Mouse (Mus musculus): ENCODE results near the gene Tut1.

Tut1 gene

DNA sequence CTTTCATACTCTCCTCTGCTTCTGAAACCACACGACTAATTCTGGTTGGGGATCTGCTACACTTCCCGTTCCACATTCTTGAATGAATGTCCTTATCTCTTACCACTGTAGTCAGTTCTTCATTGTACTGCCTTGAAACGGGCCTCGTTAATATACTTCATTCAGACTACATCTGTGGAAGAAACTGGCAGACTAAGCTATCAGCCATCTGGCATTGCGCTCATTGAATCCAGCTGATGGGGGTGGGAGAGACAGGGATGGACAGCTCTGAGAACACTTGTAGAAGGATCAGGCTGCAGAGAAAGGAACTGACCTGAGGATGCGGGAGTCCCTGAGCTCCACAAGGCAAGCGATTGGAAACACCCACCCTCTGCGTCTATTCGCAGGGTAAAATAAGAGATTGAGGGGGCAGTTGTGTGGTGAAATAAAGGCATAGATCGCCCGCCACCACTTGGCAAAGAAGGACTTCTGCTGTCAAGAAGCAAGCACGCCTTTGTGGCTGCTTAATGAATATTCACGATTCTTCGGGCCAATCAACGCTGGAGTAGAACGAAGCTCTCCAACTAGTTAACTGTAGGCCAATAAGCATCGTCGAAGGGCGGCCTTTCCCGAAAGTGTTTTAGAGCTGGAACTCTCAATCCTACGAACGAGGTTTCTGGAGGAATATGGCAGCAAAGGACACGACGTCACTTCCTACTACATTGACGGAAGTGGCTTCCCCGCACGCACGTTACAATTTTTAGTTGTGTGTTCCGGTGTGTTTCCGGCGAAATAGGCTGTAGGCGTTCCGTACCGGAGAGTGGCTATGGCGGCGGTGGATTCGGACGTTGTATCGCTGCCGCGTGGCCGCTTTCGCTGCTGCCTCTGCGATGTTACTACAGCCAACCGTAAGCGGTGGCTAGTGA lies at the start of gene Tut1:
Tut1 (plus strand) TSS at position 713 of the 905 bp plus-strand sequence.
- peak; percentile 62 for DNase-seq (ENCODE audit: low spot score)

- DNase-seq (ENCODE audit: low spot score) = no peak
Measured at GRCm38 (mm10) chr19:8908531-8908930, 45.1 kb upstream of the Tut1 start.

GRCm38 (mm10) chr19:8911810-8912209 lies 41.8 kb upstream of the Tut1 start:
- DNase-seq (ENCODE audit: low spot score) = no peak

- no peak for DNase-seq (ENCODE audit: low spot score)
Measured at GRCm38 (mm10) chr19:8914212-8914611, 39.4 kb upstream of the Tut1 start.

- DNase-seq (ENCODE audit: low spot score) = no peak
Measured at GRCm38 (mm10) chr19:8919000-8919399, 34.6 kb upstream of the Tut1 start.

DNA sequence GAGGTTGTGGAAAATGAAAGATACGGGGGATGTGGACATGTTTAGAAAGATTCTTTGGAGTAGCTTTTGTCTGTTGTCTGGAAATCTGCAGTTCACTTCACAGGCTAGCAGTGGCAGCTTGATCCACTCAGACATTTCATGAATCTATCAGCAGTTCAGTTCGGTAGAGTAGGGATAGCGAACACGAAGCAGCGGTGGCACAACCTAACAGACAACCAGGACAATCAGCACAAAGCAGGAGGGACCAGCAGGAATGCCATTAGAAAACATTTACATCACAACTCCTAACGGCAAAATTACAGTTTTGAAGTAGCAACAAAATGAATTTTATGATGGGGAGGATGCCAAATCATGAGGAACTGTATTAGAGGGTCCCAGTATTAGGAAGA lies 34.0 kb upstream of the Tut1 start:
- no peak for DNase-seq (ENCODE audit: low spot score)

- DNase-seq (ENCODE audit: low spot score) = peak; percentile 82
Measured at GRCm38 (mm10) chr19:8920073-8920736, 33.4 kb upstream of the Tut1 start, which contains the start of gene B3gat3. Gene B3gat3, plus strand, starts transcription at chr19:8920374.

GRCm38 (mm10) chr19:8920836-8921291 lies 32.8 kb upstream of the Tut1 start:
- no peak for DNase-seq (ENCODE audit: low spot score)

DNA sequence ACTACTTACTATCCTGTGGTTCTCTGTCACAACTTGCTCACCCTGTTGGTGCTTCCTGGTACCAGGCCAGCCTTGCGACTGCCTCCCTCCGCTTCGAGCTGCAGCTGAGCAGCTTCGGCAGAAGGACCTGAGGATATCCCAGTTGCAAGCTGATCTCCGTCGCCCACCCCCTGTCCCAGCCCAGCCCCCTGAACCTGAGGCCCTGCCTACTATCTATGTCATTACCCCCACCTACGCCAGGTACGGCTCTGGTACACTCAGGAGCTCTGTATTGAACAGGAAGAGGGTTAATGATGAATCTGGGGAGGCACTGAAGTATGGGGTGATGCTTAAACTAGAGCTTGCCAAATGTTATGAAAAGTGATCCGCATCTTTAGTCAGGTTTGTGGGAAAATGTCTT lies 31.9 kb upstream of the Tut1 start:
- DNase-seq (ENCODE audit: low spot score) = no peak

- DNase-seq (ENCODE audit: low spot score) = no peak
Measured at GRCm38 (mm10) chr19:8926766-8927165, 26.9 kb upstream of the Tut1 start.

DNA sequence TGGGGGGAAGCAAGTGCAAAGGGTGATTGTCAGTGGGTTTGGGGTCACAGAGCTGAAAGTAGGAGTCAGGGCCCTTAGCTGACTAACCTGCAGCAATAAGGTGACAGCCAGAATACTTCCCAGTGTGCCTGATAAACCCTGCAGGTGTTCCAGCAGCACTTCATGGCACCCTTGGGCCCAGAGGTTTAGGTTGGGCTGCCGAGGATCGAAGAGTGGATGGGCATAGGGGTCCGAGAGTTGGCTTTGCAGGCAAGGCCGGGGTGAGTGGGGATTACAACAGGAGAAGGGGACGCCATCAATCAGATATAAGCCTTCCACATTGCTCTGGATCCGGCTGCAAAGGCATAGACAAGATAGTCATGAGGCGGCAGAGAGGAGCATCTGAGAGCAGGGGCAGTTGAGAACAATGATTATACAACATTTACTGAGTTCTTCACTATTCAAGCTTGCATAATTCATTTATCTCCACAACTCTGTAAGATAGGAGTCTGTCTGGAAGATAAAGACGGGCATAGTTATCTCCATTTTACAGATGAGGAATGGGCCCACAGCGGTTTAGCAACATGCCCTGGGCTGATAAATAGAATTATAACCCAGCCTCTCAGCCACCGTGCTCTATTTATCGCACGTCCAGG lies 25.6 kb upstream of the Tut1 start:
- DNase-seq (ENCODE audit: low spot score) = no peak

GRCm38 (mm10) chr19:8928689-8929223 lies 24.9 kb upstream of the Tut1 start:
- no peak for DNase-seq (ENCODE audit: low spot score)

DNA sequence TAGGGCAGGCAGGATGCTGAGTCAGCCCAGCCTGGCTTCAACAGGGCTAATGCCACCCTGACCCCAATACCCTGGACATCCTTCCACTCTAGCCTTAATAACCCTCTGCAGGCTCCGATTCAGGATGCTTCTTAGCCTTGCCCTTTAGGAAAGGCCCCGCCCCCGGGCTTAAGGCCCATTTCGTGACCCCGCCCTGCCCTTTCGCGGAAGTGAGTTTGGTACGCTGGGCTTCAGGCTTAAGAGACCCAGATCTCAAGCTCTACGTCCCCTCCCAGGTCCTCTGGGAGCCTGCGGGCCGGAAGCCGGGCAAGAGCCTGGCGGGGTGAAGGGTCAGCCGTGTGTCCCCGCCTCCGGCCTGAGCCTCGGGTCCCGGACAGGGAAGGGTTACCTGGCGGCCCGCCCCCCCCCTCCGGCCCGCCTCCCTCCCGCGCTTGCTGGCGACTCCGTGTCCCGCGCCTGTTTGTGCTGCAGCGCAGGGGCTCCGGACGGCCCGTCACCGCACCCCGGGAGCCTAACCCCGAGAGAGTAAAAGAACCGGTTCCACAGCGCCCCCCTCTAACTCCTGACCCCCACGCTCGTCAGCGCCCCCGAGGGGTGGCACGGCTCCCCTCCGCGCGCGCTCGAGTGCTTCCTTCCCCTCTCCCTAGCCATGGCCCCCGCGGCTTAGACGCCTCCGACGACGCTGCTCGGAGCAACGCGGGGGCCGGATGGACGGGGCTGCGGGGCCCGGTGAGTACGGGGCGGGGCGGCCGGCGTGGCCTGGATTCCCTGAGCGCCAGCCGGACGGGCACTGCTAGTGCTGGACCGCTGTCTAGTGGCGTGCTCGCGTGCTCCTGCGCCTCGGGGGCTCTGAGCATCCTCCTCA lies 24.2 kb upstream of the Tut1 start, which contains the start of the genes Rom1 and Eml3:
Rom1 (minus strand) TSS at position 133 of the 865 bp plus-strand sequence.
Eml3 (plus strand) TSS at position 329 of the 865 bp plus-strand sequence.
- no peak for DNase-seq (ENCODE audit: low spot score)

GRCm38 (mm10) chr19:8930117-8930516 lies 23.5 kb upstream of the Tut1 start:
- DNase-seq (ENCODE audit: low spot score) = no peak

- no peak for DNase-seq (ENCODE audit: low spot score)
Measured at GRCm38 (mm10) chr19:8930771-8931170, 22.9 kb upstream of the Tut1 start.

DNA sequence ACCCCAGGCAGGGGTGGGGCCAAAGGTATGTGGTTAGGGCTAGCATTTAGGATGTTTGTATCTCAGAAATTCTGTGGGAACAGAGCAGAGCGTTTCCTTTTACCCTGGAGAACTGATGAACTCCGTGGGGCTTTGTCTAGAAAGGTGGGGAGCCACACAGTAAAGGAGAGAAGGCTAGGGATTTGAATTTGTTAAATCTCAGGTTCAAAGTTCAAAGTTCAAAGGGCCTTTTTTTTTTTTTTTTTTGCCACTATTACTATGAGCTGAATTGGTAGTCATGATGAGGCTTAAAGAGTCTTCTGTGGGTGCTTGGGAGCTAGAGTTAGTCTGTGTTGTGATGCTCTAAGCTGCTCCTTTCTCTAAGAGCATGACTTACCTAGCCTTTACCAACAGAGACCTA lies 16.9 kb upstream of the Tut1 start:
- DNase-seq (ENCODE audit: low spot score) = no peak

- no peak for DNase-seq (ENCODE audit: low spot score)
Measured at GRCm38 (mm10) chr19:8940526-8941133, 13.0 kb upstream of the Tut1 start.

GRCm38 (mm10) chr19:8941136-8941514 lies 12.5 kb upstream of the Tut1 start:
- DNase-seq (ENCODE audit: low spot score) = no peak

DNA sequence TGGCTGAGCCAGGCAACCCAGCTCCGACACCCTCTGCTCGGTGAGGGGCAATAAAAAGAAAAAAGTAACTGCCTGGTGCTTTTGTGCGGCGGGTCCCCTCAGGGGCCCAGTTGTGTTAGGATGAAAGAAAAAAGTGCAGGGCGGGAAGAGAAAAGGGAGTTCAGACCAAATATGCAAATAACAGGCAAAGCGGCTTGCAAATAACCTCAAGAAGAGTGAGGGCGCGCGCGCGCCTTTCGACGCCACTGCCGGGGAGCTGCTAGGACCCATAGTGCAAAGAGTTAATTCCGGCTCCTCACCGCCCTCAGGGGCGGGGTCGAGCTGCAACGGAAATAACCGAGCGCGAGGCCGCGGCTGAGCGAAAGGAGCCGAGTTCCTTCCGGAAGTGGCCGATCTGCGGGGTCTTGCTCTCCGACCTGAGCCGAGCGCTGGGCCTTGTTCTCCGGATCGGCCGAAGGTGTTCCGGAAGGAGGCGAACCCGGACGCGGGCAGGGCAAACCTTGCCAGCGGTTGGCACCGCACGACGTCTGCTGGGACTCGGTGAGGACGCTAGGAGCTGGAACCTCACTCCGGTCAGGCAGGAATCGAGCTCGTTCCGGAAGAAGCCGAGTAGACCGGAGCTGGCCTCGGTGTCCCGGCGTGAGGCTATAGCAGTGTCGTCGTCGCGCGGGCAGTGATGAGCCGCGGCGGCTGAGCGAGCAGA lies 12.0 kb upstream of the Tut1 start, which contains the start of gene Mta2:
Mta2 (plus strand) TSS at position 361 of the 703 bp plus-strand sequence.
- DNase-seq (ENCODE audit: low spot score) = peak; percentile 91

All from urinary bladder, postnatal 10 days (tissue).